Mouse (Mus musculus) heart, postnatal 0 days (tissue): Measurements from ENCODE around the gene Slc7a6.

Source experiments
- CTCF ChIP-seq: IDR thresholded peaks from 2 replicates; pipeline ENCODE4 v1.5.1; 2016; ENCODE audit warnings: antibody characterized with exemption, control low read depth, low read depth
- EP300 ChIP-seq: IDR thresholded peaks from 2 replicates; pipeline ENCODE4 v1.6.1; 2016; ENCODE audit warnings: antibody characterized with exemption, low read depth

- no peak for TF ChIP-seq CTCF
- TF ChIP-seq EP300: no peak
Measured at GRCm38 (mm10) chr8:106137906-106138477, 30.7 kb upstream of the Slc7a6 start.
